Comparison of ENCODE assay signal across 23 mouse cellular contexts in the genomic region with DNA sequence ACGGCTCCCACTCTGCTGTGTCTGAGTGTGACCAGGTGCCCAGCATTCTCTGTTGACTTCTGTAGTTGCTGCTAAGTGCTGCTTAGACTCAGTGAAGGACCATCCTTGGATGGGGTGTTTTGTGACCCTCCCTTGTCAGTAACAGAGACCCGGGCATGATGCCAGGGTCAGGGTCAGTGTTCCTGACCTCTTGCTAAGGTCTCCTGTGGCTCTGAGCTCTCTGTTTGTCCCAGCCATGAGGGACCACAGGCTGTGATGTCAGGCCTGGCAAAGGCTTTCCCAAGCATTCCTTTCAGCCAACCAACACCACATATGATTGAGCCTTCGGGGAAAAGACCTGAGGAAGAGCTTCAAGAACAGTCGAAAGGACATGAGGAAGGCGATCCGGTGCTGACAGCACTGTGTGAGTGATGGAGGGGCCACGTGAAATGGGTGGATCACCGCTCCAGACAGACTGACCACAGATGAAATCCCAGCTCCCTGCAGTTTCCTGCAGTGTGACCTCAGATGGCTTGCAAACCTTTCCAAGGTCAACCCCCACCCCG. TPM values are rescaled to one million over a fixed set of nuclear protein-coding genes. Genes with fewer than 3 reads are reported as not detected.
DNase-seq lines count a peak whose midpoint lies in the region; ATAC-seq lines count a peak whose summit lies in the region.
"Had no signal": no experiment of that assay in that cellular context is flagged by ENCODE, and none has a peak within 500 bp of the region (broad histone marks: within the 10 kb centered on the region; RNA-seq: fewer than 3 reads in every experiment).

No protein-coding gene starts in this region.

- intact Hi-C loops in heart, postnatal 25 days (cut with DNase I): no loop called here

- no peak for ATAC-seq in midbrain, embryonic 11.5 days (ENCODE audit: low FRiP score)
- no peak for ATAC-seq in midbrain, embryonic 13.5 days
- ATAC-seq: forebrain, embryonic 14.5 days; intestine, embryonic 15.5 days had no signal

- no peaks in the 10 kb centered on the region for H3K27me3 ChIP-seq in midbrain, embryonic 11.5 days (ENCODE audit: control insufficient read depth, insufficient read depth, low read length)
- no peaks in the 10 kb centered on the region for H3K27me3 ChIP-seq in midbrain, embryonic 13.5 days
- H3K27me3 ChIP-seq: embryonic facial prominence, embryonic 13.5 days; heart, embryonic 13.5 days; intestine, embryonic 15.5 days had no signal

- WGBS in midbrain, embryonic 11.5 days: 77% methylated on average over 9 of the region's 9 CpGs
- 80% methylated on average over 9 of the region's 9 CpGs for WGBS in midbrain, embryonic 13.5 days

- H3K36me3 ChIP-seq in midbrain, embryonic 11.5 days (ENCODE audit: control insufficient read depth, insufficient read depth, low read length): no peaks in the 10 kb centered on the region
- H3K36me3 ChIP-seq in midbrain, embryonic 13.5 days: no peaks in the 10 kb centered on the region
- H3K36me3 ChIP-seq: embryonic facial prominence, embryonic 13.5 days; forebrain, embryonic 10.5 days; heart, embryonic 13.5 days; hindbrain, embryonic 10.5 days; intestine, embryonic 15.5 days had no signal

- H3K4me2 ChIP-seq in midbrain, embryonic 11.5 days: no peak overlapping the region
- no peak overlapping the region for H3K4me2 ChIP-seq in midbrain, embryonic 13.5 days (replicated peaks)
- H3K4me2 ChIP-seq: embryonic facial prominence, embryonic 13.5 days; heart, embryonic 13.5 days; hindbrain, embryonic 14.5 days; intestine, embryonic 15.5 days had no signal

- no peak overlapping the region; the same call in 1 of the 2 replicates for H3K9ac ChIP-seq in midbrain, embryonic 11.5 days (ENCODE audit: low read length)
- no peak overlapping the region for H3K9ac ChIP-seq in midbrain, embryonic 13.5 days (replicated peaks)
- H3K9ac ChIP-seq: embryonic facial prominence, embryonic 13.5 days; heart, embryonic 13.5 days; hindbrain, embryonic 14.5 days; intestine, embryonic 15.5 days had no signal

- no peak overlapping the region for H3K4me3 ChIP-seq in midbrain, embryonic 11.5 days (ENCODE audit: low read depth, low read length)
- no peak overlapping the region for H3K4me3 ChIP-seq in midbrain, embryonic 13.5 days (replicated peaks)
- H3K4me3 ChIP-seq: embryonic facial prominence, embryonic 13.5 days; forebrain, embryonic 10.5 days; heart, embryonic 13.5 days; hindbrain, embryonic 10.5 days; intestine, embryonic 15.5 days had no signal

- H3K9me3 ChIP-seq in midbrain, embryonic 11.5 days (ENCODE audit: control insufficient read depth, low read length): no peaks in the 10 kb centered on the region
- no peaks in the 10 kb centered on the region for H3K9me3 ChIP-seq in midbrain, embryonic 13.5 days
- H3K9me3 ChIP-seq: embryonic facial prominence, embryonic 13.5 days; forebrain, embryonic 10.5 days; heart, embryonic 13.5 days; hindbrain, embryonic 10.5 days; intestine, embryonic 15.5 days had no signal

- H3K4me1 ChIP-seq in midbrain, embryonic 11.5 days (ENCODE audit: control insufficient read depth, insufficient read depth, low read length): peaks cover under 1% of the 10 kb centered on the region
- peaks cover under 1% of the 10 kb centered on the region for H3K4me1 ChIP-seq in midbrain, embryonic 13.5 days (replicated peaks)
- H3K4me1 ChIP-seq: heart, embryonic 13.5 days; intestine, embryonic 15.5 days had no signal

- DNase-seq in embryo, embryonic 10 days (ENCODE audit: low spot score): peak; percentile 13
- DNase-seq in embryo, embryonic 11 days: no peak
- DNase-seq in heart, adult 11 months: peak; percentile 90
- DNase-seq in heart, postnatal 25 days (ENCODE audit: low spot score): no peak
- peak; percentile 35 for DNase-seq in midbrain, embryonic 11.5 days (ENCODE audit: low spot score, missing footprints)
- peak; percentile 50 for DNase-seq in fibroblast of lung, adult 2 months (ENCODE audit: low read depth)
- DNase-seq in urinary bladder, adult 2 months (ENCODE audit: low spot score): no peak
- DNase-seq: adrenal gland, postnatal 10 days; cerebellum, adult 11 months; cerebellum, adult 8-10 months; cerebellum, postnatal 14 days; gastrocnemius, postnatal 25 days; kidney, adult 18-20 months had no signal

- no peak overlapping the region for H3K27ac ChIP-seq in midbrain, embryonic 11.5 days (ENCODE audit: low read depth, low read length)
- no peak overlapping the region for H3K27ac ChIP-seq in midbrain, embryonic 13.5 days
- H3K27ac ChIP-seq: embryonic facial prominence, embryonic 13.5 days; forebrain, embryonic 10.5 days; heart, embryonic 13.5 days; hindbrain, embryonic 10.5 days; hindbrain, embryonic 14.5 days; intestine, embryonic 15.5 days had no signal

RNA-seq across cellular contexts. Expression of a gene that starts 56.7 kb away (rescaled TPM):
- total RNA-seq in heart, postnatal 25 days (2021): 1 to 10 TPM; 1.8 to 2.3 TPM
- 2.4 and 3.9 TPM in 2 replicates for polyA plus RNA-seq in midbrain, embryonic 11.5 days (2014; fragmentation: Nextera tagmentation; extraction: Ambion mirVana)
- 1.4 and 1.7 TPM in 2 replicates for polyA plus RNA-seq in midbrain, embryonic 13.5 days (2015; fragmentation: Nextera tagmentation; extraction: Ambion mirVana)
- 13.9 and 17.4 TPM in 2 replicates for polyA plus RNA-seq in urinary bladder, adult 2 months (2012; rRNA removed)
- total RNA-seq: common myeloid progenitor, adult 5-6 weeks; MEL had no signal

Comparison
In these comparisons a context has a peak if more than half of its experiments do, and no peak if none do; other contexts are left out.
1. DNase-seq: peak in embryo, embryonic 10 days (single experiment), heart, adult 11 months (single experiment), midbrain, embryonic 11.5 days (single experiment) and fibroblast of lung, adult 2 months (single experiment); none in embryo, embryonic 11 days (single experiment), heart, postnatal 25 days (single experiment) and urinary bladder, adult 2 months (single experiment).